Mouse (Mus musculus): ENCODE measurements around the gene Eif2ak4.

Eif2ak4 gene

DNA sequence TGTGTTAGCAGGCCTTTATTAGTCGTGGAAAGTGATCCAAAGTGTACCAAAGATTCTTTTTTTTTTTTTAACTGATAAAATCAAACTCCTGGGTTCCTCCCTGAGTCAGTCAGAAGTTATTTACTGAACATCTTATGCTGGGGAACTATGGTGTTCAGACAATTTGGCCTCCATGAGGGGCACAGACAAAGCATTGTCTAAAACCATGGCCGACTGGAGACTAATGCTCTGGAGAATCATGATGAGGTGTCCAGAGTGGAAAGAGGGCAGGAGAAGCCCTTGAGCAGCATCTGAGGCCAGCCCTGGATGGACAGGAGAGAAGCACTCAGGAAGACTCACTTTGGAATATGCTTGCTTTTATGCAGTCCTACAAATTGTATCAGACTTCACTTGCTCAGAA lies 18.4 kb downstream of the Eif2ak4 start:
- no peak for DNase-seq

DNA sequence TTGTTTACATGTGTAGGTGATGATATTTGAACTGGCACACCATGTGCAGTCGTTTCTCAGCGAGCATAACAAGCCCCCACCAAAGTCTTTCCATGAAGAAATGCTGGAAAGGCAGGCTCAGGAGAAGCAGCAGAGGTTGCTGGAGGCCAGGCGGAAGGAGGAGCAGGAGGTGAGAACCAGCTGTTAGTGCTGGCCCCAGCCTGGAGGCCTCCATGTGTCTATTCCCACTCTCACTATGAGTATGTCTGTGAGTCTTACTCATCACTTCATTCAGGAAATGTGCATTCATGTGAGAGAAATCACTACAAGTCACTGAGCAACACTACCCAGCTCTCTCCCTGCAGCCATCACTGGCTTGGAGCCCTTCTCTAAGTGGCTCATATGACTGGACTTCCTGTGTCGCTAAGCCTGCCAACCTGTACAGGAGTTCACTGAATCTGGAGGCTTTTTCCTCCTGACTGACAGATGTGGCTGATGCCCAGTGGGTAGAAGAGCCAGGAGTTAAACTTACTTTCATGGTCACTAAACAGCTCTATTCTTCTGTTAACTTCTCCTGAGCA lies 20.0 kb downstream of the Eif2ak4 start:
- DNase-seq: no peak

DNA sequence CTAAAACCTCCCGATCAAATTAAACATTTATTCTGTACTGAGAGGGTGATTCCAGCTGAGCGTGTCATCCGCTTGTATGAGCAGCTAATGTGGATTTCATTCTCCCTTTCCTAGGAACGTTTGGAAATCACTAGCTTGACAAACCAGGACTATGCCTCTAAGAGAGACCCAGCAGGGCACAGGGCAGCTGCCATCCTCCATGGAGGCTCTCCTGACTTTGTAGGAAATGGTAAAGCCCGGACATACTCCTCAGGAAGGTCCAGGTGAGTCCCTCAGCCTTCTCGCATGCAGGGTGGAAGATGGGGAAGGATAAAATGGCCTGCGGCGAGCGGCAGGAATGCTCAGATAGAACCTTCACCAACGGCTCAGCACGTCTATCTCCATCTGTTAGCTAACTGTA lies 24.4 kb downstream of the Eif2ak4 start:
- DNase-seq: no peak

DNA sequence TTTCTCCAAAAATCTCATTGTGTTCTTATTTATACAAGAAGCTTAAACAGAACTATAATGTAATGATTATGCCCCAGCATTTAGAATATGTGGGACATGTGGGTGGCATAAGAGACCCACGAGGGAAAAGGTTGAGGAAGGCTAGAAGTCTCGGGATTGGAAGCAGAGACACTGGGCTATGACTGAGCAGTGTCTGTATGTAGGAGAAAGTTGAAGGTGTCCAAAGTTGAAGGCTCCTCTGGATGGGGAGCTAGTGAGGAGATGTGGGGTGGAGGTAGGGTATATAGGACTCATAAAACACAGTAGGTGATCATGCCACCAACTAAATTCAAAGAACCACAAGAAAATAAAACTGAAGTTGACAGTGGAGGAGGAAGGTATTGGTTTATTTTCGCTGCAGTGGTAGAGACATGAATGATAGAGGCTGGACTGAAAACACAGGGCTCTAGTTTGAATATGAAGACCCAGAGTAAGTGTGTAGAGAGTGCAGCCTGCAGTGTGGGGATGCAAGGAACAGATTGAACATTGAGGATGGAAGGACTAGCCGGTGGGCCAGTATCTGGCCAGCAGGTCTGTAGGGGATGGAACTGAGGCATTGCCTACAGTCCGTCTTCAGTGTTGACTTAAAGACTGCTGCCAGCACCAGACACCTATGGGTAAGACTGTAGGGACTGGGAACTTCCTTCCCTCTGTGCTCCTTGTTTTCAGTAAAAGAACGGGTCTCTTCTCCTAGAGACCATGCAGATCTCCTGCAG lies 27.4 kb downstream of the Eif2ak4 start:
- DNase-seq: no peak

DNA sequence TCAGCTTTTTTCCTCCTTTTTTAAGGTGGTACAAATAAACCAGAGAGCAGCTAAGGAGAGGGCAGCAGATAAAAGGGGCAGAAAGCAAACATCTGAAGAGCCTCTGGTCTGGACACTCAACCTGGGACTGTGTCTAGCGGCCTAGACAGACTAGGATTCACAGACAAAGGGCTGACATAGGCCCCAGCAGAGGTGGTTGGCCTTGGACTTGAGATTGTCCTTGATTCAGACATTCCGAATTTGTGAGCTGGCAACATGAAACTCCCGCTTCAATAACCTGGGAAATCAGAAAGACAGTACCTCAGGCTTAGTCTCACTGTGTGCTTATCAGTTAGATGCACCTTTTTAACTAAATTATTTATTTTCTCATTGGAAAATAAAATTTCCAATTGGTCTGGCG lies 29.7 kb downstream of the Eif2ak4 start:
- no peak for DNase-seq

DNA sequence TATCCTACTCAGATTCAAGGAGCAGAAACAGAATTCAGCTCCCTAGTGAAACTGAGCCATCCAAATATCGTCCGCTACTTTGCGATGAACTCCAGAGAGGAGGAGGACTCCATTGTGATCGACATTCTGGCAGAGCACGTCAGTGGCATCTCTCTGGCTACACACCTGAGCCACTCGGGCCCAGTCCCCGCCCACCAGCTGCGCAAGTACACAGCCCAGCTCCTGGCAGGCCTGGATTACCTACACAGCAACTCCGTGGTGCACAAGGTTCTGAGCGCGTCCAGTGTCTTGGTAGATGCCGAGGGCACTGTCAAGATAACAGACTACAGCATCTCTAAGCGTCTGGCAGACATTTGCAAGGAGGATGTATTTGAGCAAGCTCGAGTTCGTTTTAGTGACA lies 33.5 kb downstream of the Eif2ak4 start:
- DNase-seq: no peak

DNA sequence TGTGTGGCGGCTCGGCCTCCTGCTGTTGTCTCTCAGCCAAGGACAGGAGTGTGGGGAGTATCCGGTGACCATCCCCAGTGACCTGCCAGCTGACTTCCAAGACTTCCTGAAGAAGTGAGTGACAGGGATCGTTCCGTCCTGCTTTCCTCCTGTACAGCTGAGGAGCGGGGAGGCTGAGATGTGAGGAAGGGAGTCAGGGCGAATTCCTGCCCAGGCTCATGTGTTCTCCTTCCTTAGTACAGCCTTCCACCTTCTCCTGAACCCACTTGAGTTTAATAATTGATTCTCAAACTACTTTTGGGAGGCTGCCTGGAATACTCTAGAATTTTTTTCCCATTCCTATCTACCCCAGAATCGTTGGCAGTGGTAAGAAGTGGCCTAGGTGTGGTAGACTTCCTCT lies 34.0 kb downstream of the Eif2ak4 start:
- DNase-seq: no peak

DNA sequence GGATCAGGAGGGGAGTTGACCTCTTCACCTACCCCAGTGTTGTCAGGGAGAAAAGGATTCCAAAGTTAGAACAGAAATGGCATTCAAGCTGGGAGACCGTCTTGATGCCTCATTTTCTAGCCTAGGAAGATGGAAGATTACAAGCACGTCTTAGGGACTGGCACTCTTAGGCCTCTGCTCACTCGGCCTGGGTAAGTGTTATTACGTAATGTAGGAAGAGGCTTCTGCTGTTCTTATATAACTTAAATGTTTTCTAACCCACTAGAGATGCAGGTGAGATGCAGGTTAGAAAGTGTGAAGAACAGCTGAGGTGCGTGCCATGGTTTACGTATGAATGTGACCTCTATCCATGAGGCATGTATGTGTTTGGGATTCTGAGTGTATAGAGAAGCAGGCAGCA lies 39.9 kb downstream of the Eif2ak4 start:
- DNase-seq: no peak

DNA sequence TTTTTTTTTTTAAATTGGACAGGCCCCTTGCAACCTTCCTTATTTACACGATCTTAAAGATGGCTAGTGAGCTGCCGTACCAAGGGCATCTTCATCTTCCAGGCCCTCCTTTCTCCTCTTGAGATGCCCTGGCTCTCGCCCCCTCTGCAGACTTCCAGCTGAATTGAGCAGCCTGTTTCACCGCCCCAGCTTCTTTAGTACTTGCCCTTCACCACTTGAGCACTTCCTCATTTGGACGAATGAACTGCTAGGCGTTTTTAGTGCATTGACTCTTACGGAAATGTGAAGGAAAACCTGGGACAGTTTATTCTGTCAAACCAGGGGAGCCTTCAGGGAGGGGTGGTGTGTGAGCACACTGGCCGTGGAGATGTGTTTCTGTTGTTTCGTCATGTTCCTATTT lies 40.9 kb downstream of the Eif2ak4 start:
- no peak for DNase-seq

DNA sequence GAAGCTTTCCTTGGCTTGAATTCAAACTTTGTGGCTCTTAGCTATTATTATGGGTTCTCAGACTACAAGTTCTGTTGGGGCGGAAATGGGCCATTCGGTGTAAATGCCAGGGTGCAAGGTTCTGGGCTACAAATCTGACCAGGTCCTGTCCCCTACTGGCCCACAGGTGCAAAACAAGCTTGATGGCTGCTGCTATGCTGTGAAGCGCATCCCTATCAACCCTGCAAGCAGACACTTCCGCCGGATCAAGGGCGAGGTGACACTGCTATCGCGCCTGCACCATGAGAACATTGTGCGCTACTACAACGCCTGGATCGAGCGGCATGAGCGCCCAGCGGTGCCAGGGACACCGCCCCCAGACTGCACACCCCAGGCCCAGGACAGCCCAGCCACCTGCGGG lies 42.2 kb downstream of the Eif2ak4 start:
- no peak for DNase-seq

DNA sequence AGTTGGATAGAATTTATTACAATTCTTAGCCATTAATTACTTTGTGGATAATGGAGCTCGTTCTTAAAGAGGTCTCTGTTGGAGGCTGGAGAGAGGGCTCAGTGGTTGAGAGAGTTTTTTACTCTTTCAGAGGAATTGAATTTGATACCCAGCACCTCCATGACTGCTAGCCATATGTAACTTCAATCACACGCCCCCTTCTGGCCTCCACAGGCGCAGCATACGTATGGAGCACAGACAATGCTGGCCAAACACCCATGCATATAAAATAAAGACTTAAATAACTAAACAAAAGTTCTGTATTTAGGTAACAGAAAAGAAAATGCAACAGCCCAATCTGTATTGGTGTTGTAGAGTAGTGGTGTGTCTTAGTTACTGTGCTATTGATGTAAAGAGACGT lies 43.2 kb downstream of the Eif2ak4 start:
- peak; percentile 50 for DNase-seq

DNA sequence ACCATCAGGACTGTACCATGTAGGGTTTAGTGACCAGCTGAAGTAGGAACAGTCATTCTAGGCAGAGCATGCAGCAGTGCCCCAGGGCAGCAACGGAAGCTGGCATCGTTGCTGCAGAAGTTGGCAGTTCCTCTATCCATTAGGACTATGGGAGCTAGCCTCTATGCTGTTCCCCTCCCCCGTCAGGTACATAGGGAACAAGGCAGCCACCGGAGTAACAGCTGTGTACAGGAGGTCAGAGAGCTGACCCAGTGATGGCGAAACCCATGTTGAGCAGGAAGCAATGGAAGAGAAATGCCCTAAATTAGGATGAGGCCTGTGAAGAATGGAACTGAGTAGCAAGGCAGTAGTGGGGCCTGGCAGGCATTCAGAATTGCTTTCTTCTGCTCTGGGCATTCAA lies 53.8 kb downstream of the Eif2ak4 start:
- no peak for DNase-seq

DNA sequence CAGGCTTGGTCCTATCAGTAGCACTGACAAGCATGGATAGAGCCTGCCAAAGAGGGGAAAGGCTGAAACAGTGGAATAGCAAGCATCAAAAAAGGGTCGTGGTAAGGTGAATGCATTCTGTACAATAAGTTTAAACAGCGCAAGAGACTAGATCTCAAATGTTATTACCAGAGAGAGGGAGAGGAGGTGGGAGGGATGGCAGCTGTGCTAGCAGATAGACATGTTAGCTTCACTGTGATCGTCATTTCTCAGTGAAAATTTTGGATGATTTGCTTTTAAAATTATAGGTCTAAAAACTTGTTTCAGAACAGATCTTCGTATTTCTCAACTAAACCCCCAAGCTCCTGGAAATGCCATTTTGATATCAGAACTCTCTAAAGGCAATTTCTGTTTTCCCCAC lies 54.3 kb downstream of the Eif2ak4 start:
- DNase-seq: no peak

DNA sequence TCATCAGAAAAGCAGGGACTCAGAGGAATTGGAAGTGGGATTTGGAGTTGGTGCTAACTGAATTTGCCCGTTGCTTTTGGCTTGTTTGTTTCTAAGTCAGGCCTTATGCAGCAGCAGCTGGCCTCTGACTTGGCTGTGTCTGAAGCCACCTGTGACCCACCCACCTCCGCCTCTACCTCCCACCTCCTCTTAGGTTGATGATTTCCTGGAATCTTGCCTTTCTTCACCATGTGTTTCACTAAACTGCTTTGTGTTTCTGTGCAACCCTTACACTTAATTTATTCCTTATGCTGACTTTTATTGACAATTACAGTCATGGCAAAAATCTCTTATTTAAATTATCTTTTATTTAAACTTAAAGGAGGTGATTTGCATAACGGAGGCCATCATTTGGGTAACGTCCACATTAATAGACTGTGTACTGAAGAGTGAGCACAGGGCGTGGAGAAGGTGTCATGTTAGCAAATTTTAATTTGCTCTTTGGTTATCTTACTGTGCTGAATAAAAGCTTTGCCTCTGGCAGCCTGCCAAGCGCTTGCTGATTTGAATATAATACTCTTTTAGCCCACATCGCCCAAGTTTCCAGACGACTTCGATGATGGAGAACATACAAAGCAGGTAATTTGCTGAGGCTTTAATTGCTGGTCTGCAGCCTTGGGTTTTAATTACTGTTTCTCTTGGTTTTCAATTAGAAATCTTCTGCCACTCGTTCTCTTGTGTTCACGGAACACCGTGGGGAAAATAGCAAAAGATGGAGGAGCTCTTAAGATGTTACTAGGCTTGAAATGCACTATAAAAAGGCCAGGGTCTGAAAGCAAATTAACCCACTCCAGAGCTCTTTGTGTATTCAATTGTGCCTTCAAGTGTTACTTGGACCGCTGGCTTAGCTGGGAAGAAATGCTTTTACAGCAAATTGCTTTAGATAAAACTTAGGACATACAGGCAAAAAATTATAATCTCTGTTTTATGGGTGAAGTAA lies 57.6 kb downstream of the Eif2ak4 start:
- DNase-seq: no peak

DNA sequence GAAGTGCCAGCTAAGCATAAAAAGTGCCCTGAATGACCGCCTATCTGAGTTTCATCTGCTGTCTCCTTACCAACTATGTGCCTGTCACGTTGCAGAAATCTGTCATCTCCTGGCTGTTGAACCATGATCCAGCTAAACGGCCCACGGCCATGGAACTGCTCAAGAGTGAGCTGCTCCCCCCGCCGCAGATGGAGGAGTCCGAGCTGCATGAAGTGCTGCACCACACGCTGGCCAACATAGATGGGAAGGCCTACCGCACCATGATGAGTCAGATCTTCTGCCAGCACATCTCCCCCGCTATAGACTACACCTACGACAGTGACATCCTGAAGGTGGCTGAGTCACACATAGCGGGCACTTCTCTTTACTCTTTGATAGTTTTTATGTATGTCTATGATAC lies 59.8 kb downstream of the Eif2ak4 start:
- DNase-seq: no peak

DNA sequence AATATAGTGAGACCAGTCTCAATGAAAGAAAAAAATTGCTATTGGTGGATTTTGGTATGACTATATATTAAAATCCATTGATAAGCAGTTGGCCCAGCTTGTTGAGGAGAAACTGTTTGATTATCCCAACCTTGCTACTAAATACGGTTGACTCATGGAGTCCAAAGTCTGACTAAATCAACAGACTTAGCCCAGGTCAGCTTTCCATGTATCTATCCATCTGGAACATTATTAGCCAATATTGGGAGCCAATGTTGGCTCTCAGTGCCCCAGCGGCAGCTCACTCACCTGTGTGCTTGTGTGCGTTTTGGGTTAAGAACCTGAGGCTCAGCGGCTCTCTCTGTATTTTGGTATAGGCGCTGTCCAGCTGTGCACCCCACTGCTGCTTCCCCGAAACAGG lies 62.6 kb downstream of the Eif2ak4 start:
- DNase-seq: no peak

DNA sequence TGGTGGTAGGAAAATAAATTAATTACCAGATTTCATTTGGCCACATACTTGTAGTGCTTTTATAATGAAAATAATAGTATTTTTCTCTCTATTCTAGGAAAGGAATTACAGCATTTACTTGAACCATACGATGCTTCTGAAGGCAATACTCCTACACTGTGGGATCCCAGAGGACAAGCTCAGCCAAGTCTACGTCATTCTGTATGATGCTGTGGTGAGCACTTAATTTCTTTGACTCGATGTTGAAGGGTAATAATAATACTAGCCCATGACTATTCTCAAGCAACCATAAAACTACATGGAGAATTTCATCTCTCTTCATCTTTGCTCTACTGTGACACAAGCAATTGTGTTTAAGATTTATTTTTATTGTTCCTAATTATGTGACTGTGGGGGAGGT lies 68.6 kb downstream of the Eif2ak4 start:
- no peak for DNase-seq

DNA sequence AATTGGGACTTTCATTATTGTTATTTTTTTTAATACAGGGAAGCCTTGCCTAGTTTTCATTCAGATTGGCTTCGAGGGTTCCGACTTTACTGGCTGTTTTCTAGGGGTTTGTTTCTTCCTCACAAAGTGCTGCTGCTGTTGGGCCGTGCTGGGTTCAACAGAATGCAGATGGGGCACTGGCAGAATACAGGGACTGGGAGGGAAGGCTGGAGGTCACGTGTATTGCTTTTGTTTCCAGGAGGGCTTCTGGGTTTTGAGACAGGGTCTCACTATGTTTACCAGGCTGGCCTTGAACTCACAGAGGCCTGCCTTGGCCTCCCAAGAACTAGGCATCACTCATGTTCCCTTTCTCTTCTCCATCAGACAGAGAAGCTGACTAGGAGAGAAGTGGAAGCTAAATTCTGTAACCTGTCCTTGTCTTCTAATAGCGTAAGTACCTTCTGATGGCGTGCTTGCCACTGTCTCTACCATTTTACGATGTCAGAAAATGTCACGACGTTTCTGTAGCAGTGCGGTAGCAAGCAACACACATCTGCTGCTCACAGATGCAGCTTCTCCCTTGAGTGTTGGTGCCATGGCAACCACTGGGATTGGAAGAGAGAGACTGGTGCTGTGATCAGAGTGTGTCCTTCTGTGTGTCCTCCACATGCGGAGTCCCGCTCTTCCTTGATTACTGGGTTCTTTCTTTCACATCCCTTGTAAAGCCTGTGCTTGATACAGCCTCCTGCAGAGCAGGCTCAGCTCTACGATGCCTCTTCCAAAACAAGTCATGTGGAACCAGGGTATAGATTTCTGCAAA lies 69.2 kb downstream of the Eif2ak4 start:
- no peak for DNase-seq

DNA sequence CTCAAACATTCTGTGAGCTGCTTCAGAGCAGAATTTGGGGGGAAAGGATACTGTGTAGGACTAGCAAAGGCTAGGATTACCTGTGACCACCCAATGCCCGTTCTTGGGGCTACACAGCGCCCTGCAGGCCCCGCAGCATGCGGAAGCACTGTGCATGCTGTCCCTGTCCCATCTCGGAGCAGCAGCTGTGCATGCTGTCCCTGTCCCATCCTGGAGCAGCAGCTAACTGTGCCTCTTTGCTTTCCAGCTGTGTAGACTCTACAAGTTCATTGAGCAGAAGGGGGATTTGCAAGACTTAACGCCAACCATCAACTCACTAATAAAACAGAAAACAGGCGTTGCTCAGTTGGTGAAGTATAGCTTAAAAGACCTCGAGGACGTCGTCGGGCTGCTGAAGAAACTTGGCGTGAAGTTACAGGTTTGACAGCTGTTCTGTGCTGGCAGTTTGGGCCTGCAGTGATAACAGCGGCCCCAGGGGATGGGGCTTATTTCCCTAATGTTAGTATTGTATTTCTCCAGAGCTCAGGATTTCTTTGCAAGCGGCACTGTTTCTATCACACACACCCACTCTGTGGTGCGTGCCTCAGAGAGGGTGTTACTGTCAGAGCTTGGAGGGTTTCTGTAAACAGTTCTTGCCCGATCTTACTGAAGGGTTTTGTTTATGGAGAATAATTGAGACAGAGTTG lies 73.2 kb downstream of the Eif2ak4 start:
- no peak for DNase-seq

DNA sequence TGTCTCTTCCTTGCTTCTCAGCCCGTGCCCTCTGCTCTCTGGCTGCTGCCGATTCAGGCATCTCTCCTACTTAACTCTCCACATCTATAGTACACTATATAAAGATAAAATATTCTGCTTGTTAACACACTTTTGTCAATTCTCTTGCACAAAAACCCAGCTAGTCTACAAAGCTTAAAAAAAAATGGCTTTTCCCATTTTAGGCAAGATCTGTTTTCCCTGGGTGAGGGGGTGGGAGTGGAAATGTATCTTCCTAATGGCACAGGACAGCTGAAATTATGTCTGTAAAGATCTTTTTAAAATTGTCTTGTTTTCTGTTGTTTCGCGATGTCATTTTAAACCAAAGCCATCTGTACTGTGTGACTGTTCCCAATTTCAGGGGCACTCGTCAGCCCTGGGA lies 75.1 kb downstream of the Eif2ak4 start:
- no peak for DNase-seq

DNA sequence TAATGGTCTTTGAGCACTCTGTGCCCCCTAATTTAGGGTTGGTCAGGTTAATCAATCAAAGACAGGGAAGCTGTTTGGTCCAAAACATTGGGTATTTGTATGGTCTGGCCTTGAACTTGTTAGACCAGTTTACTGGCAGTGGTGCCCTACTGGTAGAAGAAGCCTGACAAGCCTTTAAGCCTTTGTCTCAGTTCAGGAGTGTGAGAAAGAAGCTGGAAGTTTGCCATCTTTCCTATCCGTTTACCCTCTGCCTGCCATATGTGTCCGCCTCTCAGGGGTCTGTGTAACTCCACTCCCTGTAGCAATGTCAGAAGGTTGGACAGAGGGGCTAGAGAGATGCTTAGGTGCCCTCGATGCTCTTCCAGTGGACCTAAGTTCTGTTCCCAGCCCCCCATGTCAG lies 76.0 kb downstream of the Eif2ak4 start:
- DNase-seq: no peak

DNA sequence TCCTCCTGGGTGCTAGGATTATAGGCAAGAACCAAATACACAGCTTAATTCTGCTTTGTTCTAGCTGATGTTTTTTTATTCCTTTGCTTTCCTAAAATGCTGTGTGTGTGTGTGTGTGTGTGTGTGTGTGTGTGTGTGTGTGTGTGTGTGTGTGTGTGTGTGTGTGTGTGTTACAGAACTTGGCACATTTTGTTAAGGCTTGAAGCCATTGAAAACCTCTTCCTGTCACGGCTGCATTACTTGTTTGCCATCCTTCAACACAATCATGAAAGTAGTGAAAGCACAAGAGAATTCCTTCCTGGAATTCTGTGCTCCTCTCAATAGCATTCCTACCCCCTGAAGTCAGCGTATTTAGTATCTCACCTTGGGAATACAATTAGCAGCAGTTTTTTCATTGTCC lies 77.5 kb downstream of the Eif2ak4 start:
- DNase-seq: no peak

DNA sequence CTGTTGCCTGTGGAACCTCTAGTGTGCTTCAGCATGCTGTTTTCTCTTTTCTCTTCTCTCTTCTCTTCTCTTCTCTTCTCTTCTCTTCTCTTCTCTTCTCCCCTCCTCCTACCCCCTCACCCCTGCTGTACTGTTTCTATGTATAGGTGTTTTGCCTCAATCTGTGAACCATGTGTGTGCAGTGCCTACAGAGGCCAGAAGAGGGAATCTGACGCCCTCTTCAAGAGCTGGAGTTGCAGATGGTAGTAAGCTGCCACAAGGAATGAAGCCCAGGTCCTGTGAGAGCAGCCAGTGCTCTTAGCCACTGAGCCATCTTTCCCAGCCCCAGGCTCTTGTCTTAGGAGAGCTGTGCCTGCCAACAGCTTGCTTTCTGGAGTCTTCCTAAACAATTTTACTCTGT lies 78.2 kb downstream of the Eif2ak4 start:
- DNase-seq: peak; percentile 25

All from thymus, postnatal 14 days (tissue).